Mouse (Mus musculus): ENCODE results near the gene 1110065P20Rik. TPM values are rescaled to one million over a fixed set of nuclear protein-coding genes. Genes with fewer than 3 reads are reported as not detected.

Gene 1110065P20Rik
- total RNA-seq, 2 experiments from 2014 or later = 44.6 TPM

Other genes with a start within 250 kb of the 1110065P20Rik start
- not detected for gene 3100002H09Rik, start 240.4 kb downstream of the 1110065P20Rik start, total RNA-seq (2021)
- gene Pou3f1, start 194.4 kb downstream of the 1110065P20Rik start, total RNA-seq (2021) = not detected
- gene Utp11, start 157.6 kb downstream of the 1110065P20Rik start, total RNA-seq (2021) = 10 to 100 TPM; 32.5 to 35.7 TPM
- gene Fhl3, start 150.5 kb downstream of the 1110065P20Rik start, total RNA-seq (2021) = 10 to 100 TPM in 1 of 2 experiments, 1 to 10 TPM in 1; 6.3 to 15.0 TPM
- 10 to 100 TPM; 33.1 to 34.9 TPM for gene Sf3a3, start 136.4 kb downstream of the 1110065P20Rik start, total RNA-seq (2021)
- gene Inpp5b, start 109.3 kb downstream of the 1110065P20Rik start, total RNA-seq (2021) = 10 to 100 TPM; 16.9 to 18.8 TPM
- 10 to 100 TPM; 27.0 TPM for gene Mtf1, start 49.1 kb downstream of the 1110065P20Rik start, total RNA-seq (2021)
- 10 to 100 TPM; 36.8 to 44.2 TPM for gene Yrdc, start 517 bp downstream of the 1110065P20Rik start, total RNA-seq (2021)
- 1 to 10 TPM; 4.0 to 5.0 TPM for gene Maneal, start 11.0 kb upstream of the 1110065P20Rik start, total RNA-seq (2021)
- gene Epha10, start 29.7 kb upstream of the 1110065P20Rik start, total RNA-seq (2021) = 1 to 10 TPM; 1.9 to 2.4 TPM
- gene 9930104L06Rik, start 85.9 kb upstream of the 1110065P20Rik start, total RNA-seq (2021) = 10 to 100 TPM; 12.7 to 14.0 TPM
- 1 to 10 TPM; 2.3 to 2.5 TPM for gene Cdca8, start 88.1 kb upstream of the 1110065P20Rik start, total RNA-seq (2021)
- gene Rspo1, start 135.2 kb upstream of the 1110065P20Rik start, total RNA-seq (2021) = 1 to 10 TPM; 4.6 to 7.8 TPM
- gene Gnl2, start 165.4 kb upstream of the 1110065P20Rik start, total RNA-seq (2021) = 10 to 100 TPM; 57.3 to 61.3 TPM
- gene Dnali1, start 214.5 kb upstream of the 1110065P20Rik start, total RNA-seq (2021) = not detected
- gene Snip1, start 215.5 kb upstream of the 1110065P20Rik start, total RNA-seq (2021) = 10 to 100 TPM; 16.9 to 20.7 TPM
- 10 to 100 TPM; 24.0 to 29.2 TPM for gene Meaf6, start 233.9 kb upstream of the 1110065P20Rik start, total RNA-seq (2021)